Mouse (Mus musculus): Measurements from ENCODE around the gene Myh11. TPM values are rescaled to one million over a fixed set of nuclear protein-coding genes. Genes with fewer than 3 reads are reported as not detected.

The Myh11 gene
- total RNA-seq, 2 experiments from 2014 or later, result 4.7 to 7.0 TPM

DNA sequence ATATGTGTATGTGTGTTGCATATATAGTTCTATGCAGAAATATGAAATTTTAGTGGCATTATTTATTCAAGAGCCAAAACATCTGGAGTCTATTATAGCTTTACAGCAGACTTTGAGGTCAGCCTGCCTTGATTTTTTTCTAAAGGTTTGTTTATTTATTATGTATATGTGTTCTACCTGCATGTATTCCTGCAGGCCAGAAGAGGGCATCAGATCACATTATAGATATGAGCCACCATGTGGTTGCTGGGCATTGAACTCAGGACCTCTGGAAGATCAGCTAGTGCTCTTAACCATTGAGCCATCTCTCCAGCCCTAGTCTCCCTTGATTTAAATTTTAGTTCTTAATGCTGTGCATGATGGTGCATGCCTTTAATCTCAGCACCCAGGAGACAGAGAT, 143.5 kb downstream of the Myh11 start:
- Histone ChIP-seq H3K27ac (no peak overlapping the region), H3K4me3 (no peak overlapping the region)
- DNase-seq (ENCODE audit: low spot score in 2 of 2), result no peak
- peak; percentile 63 for TF ChIP-seq CTCF (conservative IDR thresholded peaks at IDR 0.05)

Small RNA genes lying within 50 kb of the gene (microRNA-seq; reads per million reads assigned to microRNA genes)
- 1,234 to 1,422 reads per million in 2 experiments for gene Mir484

Other genes starting within 250 kb of the Myh11 start
- gene Nde1, start 128.1 kb downstream of the Myh11 start, total RNA-seq (2021), result 10 to 100 TPM; 30.9 to 32.6 TPM
- gene Marf1, start 128.0 kb downstream of the Myh11 start, total RNA-seq (2021), result 100 to 1,000 TPM; 134 to 138 TPM
- 10 to 100 TPM; 43.7 to 50.9 TPM for gene Fopnl, start 26.0 kb upstream of the Myh11 start, total RNA-seq (2021)
- gene Abcc1, start 70.2 kb upstream of the Myh11 start, total RNA-seq (2021), result 10 to 100 TPM; 15.4 to 17.9 TPM